Mouse (Mus musculus): ENCODE measurements around the gene Rhpn2.

Rhpn2 gene

DNA sequence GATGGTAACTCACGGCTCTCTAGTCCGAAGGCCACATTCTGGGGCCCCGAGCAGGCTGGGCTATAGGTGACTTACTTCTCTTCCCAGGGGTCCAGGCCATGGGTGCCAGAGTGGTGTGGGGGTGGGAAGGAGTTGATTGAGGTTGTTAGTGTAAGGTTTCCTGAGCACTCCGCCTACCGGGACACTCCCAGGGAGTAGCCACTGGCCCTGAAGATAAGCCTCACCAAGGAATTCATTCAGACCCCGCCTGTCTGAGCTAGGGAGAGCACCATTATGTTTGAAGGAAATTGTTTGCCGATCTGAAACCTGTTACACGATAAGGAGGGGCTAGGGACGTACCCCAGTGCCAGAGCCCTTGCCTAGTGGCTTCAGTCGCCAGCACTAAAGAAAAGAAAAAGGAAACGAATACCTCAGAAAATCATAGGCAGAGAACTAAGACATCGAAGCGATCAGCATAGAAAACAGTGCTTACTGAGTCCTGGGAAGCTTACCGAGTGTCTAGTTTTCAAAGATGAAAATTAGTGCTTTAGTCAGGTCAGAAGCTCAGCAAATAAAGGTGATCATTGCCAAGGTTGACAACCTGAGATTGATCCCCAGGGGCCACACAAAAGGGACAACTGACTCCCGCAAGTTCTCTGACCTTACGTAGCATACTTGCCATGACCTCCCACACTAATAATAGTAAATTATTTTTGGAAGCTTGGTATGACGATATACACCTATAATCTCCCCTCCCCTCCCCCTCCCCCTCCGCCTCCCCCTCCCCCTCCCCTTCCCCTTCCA is 14.1 kb downstream of the Rhpn2 start:
- DNase-seq = no peak

DNA sequence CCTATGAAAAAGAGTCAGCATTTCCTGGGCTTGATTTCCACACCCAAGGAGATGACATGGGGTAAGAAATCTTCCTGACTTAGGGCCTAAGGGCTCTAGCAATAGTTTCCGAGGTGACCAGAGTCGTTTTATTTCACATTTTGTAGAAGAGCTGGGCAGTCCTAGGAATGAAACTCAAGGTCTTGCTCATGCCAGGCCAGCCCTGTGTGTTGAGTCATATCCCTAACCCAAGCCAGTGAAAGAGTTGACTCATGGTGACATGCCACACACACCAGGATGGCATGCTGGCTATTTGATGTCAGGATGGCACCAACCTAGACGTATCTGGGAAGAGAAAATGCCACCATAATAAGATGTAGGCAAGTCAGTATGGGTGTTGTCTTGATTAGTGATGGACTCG is 15.1 kb downstream of the Rhpn2 start:
- DNase-seq = no peak

DNA sequence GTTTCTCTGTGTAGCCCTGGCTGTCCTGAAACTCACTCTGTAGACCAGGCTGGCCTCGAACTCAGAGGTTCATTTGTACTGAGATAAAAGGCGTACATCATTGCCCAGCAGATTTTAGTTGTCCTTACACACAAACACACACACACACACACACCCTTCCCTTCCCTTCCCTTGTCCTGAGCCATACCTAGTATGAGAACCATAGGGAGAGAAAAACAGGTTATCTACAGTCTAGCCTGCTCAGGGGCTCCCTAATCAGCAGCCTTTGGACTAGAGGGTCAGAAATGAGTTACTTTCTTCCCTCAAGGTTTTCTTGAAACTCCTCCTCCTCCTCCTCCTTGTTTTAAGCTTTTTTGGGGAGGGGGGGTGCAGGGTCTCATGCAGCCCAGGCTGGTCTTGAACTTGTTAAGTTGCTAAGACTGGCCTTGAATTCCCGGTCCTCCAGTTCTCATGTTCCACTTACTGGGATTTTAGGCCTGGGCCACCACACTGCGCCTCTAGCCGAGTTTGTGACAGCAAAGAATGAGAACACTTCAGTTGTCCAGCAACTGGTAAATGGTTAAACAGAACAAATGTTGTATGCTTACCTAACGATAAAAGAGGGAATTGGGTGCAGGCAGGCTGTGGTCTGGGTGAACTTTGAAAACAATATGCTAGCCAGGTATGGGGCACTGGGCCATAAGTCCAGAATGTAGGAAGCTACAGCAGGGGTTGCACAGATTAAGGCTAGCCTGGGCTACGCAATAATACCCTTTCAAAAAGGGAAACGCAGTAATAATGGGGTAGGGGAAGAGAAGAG is 16.1 kb downstream of the Rhpn2 start:
- peak; percentile 45 to 72 for DNase-seq

DNA sequence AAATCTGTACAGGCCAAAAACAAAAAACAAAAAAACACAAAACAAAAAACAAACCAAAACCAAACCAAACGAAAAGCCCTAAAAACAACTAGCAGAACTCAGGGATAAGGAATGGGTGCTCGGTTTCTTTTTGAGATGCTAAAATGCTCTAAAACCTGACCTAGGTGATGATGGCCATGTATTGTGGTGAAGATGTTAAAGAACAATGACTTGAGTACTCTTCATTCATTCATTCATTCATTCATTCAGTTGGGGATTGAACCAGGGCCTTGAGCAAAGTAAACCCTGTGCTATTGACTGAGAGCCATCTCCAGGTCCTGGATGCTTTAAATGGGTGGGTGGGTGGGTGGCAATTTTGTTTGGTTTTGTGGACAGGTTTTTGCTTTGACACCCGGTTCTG is 17.2 kb downstream of the Rhpn2 start:
- DNase-seq = no peak

DNA sequence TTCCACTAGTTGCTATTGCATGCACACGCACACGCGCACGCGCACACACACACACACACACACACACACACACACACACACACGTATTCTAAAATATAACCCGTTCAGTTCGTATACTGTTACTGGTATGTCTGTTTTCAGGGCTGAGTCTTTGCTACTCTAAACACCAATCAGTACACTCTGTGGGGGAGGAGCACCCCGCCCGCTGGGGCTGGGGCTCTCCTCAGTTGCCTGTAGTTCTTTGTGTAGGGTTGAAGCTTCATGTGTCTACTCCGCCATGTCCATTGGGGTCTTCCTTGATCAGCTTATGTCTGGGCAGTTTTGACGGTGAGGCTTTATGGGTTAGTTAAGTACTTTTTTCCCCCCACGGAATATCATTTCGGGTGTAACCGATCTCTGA is 19.3 kb downstream of the Rhpn2 start:
- DNase-seq = no peak

DNA sequence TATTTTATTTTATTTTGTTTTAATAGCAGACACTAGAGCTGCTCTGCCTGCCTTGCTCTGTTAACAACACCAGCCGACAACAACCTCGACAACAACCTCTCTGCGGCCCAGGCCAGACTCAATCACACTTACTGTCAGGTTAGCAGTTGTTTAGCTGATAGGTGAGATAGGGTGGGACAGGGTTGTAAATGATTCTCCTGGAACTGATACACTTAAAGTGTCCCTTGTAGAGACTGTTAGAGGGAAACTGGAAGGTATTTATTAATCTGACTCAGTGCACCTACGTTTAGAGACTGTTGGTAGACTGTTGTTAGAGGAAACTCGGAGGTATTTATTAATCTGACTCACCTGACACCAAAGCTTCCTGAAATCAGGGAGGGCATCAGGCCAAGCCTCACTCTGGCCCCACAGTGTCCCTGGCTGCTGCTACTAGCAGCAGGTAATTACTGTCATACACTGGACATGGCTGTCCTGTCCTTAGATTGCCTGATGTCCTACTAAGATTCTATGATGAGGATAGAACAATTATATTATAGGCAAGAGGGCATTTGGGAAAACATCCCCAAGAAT is 21.4 kb downstream of the Rhpn2 start:
- DNase-seq = peak; percentile 66 to 72

DNA sequence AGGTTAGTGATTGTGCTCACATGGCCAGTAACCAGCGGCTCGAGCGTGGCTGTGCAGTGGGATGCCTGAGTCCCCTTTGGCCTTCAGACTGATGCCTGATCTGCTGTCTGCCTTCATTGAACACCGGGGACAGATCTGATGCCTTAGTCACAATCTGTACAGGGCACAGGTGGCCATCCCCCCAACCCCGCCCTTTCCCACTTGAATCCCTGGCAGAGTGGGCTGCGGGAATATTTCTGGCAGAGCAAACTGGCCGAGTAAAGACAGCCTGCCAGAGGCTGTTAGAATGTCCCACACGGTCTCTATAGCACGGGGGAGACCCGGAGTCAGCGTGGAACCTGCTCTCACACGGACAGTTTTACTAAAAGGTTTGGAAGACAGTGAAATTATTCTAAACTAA is 23.7 kb downstream of the Rhpn2 start:
- no peak for DNase-seq

DNA sequence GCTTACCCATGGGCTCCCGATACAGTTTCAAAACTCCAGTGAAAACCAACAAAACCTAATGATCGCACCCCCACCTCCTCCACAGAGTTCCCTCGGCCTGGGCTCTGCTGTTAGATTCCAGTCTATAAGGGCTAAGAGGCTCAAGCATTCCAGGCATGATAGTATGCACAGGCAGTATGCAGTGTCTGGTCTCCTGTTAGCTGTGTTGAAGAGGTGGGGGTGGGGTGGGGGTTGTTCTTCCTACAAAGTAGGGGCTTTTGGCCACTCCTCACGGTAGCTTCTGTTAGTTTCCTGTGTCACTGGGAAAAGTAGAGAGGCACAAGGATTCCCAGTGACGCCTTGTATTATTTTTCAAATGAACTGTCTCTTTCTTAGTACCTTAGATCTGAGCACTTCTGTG is 28.3 kb downstream of the Rhpn2 start:
- DNase-seq = no peak

DNA sequence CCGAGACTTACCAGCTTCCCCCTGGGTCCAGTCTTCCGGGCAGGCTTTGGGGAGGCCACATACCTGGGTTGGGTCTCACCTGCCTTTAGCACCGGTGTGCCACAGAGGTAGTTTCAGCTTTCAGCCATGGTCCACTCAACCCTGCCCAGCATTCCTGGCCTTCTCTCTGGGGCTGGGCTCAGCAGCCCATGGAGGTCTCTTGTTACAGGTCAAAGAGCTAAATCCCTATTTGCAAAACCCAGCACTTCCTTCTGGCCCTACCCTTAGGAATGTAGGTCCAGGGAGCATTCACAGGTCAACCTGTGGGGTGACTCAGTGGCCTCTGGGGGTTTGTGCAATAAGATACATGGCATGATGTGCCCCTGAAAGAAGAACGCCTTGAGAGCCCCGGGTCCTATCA is 28.9 kb downstream of the Rhpn2 start:
- DNase-seq = peak in 1 of 2 experiments; percentile 38

DNA sequence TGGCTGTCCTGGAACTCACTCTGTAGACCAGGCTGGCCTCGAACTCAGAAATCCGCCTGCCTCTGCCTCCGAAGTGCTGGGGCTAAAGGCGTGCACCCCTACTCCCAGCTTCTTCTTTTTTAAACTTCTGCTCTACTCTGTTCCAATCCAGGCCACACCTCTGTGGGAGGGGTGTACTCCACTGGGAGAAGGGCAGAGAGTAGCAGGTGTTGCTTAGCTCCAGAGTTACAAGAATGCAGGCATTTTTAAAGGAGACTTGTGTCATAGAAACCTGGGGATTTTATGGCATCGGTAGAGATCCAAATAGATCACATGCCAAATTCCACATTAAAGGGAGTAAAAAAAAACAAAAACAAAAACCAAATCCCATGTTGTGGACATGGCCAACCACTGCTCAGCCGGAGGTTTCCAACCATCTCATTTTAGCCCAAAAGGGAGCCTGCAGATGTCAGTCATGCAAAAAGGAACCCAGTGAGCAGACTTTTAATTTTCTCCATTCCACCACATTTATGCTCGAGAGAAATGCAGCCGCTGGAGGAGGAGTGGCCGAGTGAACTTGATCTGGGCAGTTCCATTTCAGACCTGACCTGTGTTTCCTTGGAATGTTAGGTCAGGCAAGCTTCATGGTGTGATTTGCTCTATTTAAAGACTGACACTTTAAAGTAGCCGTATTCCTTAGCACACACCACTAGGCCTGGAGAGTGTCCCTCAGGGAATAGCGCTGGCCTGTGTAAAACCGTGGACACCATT is 31.4 kb downstream of the Rhpn2 start:
- peak; percentile 59 to 64 for DNase-seq

DNA sequence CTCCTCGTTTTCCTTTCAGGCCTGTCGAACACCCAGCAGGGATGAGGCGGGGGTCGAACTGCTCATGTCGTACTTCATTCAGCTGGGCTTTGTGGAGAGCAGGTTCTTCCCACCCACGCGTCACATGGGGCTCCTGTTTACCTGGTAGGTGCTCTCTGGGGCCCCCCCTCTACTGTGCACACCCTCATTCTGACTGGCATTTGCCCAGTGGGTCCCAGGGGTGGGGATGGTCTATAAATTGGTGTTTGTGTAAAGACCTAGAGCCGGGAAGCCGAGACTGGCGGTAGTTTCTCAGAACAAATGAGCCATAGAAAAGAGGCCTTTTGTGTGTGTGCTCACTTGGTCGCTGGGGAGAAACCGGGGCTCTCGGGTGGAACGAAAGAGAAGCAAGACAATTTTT is 37.1 kb downstream of the Rhpn2 start:
- DNase-seq = no peak

DNA sequence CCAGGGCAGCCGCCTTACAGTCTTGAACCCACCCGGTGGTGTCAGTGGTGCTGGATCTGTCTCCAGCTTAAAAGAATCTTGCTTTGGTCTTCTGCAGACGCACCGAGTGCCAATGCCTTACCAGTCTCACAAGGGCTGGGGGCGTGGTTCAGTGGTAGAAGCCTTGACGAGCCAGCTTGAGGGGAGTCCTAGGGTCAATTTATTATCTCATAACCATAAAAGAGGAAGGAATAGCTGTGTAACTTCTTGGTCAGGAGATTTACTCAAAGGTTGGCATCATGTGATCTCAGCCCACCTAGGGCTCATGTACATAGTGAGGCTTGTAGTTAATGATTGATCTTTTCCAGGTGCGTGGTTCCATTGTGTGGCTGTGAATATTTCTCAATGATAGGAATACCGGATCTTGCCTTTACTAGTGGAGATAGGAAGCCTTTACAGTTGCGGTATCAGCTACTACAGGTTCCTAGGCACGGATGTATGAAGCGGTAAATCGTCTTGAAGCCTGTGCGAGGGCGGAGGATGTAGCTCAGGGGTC is 38.6 kb downstream of the Rhpn2 start:
- peak in 1 of 2 experiments; percentile 19 for DNase-seq

DNA sequence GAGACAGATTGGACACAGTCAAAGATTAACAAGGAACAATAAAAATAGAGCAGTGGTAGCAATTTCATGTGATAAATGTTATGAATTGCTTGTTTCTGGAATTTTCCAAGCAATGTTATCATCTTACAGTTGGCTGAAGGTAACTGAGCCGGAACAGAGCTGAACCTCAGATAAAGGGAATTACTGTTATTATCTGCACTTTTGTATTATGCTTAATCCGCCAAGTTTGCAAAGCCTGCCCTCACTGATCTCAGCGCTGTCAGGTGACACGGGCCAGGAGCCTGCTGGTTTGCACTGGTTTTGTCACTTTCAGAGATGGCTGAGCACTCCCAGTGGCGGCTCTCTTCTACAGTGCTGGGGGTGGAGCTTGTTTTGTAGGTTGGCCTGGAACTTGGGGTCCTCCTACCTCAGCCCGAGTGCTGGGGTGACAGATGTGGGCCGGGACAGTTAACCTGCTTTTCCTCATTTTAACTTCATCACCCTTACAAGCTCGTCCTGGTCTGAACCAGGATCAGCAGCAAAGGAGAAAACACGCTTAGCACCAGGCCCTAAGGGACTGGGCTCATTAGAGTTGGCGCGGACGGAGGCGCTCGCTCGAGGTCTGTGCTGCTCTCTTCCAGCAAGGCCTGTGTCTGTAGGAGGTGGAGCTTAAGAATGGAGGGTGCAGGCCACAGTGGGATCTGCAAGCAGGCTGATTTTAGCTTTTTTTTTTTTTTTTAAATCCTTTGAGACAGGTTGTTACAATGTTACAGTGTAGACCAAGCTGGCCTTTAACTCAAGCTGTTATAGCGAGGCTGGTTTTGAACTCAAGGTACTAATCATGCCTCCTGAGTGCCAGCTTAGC is 39.4 kb downstream of the Rhpn2 start:
- DNase-seq = peak; percentile 69 to 76

DNA sequence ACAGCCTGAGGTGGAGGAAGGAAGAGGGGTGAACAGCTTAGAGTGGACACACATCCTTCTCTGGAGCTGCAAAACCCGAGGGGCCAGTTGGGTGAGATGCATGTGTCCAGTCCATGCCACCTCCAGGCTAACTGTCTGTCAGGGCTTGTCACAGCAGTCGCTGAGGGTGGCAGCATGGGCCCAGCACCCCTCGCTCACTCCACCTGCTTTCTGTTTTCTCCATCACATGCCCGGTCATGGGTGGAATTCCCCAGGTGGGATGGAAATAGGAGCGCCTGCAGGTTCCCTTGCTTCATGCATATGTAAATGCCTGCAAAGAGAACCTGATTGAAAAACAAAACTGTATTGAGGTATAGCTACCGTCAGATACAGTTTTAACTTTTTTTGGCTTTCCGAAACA is 40.3 kb downstream of the Rhpn2 start:
- peak; percentile 27 to 46 for DNase-seq

DNA sequence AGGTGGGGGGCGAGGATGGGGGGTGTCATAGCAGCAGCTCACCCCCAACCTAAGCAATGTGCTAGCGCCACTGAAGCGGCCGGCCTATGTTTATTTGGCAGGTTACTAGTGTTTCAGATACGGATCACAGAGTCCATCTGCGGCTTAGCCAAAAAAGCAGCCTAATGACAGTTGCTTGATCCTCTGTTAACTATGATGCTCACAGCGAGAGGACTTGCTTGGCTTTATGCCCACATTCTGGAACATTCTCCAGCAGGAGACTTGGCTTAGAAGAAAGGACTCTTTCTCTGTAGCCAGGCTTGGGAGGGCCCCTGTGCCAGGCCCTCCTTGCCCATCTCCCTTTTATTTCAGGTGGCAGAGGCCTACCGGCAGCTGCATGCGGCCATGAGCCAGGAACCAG is 42.7 kb downstream of the Rhpn2 start:
- peak; percentile 46 to 57 for DNase-seq

DNA sequence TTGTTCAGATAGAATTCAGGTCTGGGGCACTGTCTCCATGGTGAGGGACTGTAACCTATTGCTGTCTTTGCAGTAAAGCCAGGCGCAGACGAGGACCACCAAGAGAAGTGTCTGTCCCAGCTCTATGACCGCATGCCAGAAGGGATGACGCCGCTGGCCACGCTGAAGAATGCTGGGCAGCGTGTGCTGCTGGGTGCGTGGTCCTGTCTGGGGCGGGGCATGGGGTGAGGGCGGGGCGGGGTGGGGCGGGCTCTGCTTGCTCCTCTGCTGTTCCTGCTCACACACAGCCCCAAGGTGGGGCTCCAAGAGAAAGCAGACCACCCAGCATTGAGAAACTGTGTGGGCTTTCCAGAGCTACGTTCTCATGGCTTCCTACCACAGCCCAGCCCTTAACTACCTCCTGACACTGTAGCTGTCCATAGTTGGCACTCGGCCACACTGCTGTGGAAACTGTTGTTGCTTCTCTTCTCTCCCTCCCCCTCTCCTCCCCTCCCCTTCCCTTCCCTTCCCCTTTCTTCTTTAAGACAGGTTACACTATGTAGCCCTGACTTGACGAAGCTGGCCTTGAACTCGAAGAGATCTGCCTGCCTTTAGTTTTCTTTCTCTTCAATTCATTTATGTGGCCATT is 45.6 kb downstream of the Rhpn2 start:
- no peak for DNase-seq

DNA sequence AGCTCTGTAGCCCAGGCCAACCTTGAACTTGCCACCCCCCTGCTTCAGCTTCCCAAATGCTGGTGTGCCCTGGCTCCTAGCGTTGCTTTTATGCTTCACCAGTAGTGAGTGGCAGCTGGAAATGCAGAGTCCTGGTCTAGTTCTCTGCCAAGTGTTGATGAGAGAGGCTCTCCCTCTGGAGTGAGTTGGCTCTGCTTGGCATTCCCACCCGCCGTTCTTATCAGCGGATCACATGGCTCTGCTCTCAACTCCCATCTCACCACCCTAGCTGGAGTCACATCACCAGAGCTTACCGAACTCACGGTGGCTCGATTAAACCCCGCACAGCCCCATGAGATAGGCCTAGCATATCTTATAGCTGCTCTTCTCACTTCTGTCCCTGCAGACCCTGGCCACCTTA is 46.4 kb downstream of the Rhpn2 start:
- DNase-seq = no peak

DNA sequence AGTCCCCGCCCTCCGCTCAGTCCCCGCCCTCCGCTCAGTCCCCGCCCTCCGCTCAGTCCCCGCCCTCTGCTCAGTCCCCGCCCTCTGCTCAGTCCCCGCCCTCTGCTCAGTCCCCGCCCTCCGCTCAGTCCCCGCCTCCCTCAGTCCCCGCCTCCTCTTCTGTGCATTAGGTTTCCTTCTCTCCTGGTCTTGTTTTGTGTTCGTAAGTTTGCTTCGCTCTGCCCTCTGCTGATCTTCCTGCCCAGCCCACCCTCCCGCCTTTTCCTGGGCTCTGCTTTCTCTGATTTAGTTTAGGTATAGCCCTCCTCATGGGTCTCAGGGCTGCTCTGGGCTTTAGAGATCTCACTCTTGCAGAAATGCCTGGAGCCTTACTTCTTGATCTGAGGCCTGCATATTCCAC is 47.9 kb downstream of the Rhpn2 start:
- no peak for DNase-seq

DNA sequence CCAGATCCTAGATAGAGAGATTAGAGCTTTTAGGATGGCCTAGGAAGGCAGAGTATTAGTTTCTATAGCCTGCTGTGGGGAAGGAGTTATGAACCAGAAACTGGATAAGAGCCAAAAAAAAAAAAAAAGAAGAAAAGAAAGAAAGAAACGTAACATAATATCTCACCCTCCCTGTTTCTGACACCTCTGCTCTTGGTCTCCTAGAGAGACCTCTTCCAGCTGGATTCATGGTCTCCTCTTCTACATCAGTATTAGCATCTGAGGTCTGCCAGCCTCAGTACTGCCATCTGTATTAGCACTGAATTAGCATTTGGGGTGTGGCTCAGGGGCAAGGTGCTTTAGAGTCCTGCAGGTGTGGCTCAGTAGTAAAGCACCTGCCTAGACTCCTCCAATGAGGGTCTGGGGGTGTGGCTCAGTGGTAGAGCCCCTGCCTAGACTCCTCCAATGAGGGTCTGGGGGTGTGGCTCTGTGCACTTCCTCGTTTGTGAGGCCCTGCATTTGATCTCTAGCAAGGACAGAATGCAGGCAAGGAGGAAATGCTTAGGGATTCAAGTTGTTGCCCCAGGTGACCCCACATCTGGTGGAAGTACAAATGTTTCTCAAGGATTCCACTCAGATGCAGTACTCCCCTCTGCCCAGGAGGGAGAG is 48.9 kb downstream of the Rhpn2 start:
- no peak for DNase-seq

DNA sequence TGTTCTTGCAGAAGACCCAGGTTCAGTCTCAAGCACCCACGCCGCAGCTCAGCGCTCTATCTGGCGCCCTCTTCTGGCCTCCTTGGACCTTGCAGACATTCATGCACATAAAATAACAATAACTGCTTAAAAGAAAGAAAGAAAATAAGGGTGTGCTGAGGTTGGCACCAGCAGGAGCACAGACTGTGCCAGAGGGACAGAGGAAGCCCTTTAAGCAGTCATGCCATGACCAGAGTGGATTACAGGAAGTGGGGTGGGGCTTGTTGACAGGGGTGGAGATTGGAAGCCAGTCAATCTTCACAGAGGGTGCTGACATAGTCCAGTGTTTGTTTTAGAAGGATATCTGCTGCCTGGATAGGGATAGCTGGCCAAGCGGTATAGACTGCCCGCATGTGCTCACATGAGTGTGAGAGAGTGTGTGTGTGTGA is 52.6 kb downstream of the Rhpn2 start:
- DNase-seq = peak; percentile 55 to 62

DNA sequence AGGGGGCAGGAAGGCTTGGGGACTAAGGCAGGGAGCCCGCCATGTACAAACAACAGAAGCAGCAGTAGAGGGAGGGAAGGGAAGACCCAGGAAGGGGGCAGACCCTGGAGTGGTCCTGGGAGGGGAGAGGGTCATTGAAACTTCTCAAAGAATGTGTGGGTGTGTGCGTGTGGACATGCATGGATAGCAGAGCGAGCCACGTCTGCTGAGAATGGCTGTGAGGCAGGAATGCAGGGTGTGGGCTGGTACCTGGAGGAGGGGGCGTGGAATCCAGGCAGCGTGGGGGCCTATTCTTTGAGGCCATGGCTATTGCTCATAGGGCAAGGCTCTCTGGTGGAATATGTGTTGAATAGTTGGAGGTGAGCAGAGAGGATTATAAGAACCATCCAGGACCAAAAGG is 54.7 kb downstream of the Rhpn2 start:
- DNase-seq = no peak

Measured in kidney, postnatal 36 days (tissue).